Mouse (Mus musculus): ENCODE results near the gene Pcnx2.

The Pcnx2 gene

GRCm38 (mm10) chr8:125792816-125793455, 105.2 kb downstream of the Pcnx2 start:
- ChIA-PET POLR2A (interaction anchor here in 1 of 4 experiments (1.0 kb wide), 1 partner anchor 20 kb away, joined by 4 read pairs; no protein-coding TSS in a partner anchor), CTCF (interaction anchor here in 1 of 4 experiments (0.6 kb wide), 1 partner anchor 335 kb away, joined by 3 read pairs; no protein-coding TSS in a partner anchor)

DNA sequence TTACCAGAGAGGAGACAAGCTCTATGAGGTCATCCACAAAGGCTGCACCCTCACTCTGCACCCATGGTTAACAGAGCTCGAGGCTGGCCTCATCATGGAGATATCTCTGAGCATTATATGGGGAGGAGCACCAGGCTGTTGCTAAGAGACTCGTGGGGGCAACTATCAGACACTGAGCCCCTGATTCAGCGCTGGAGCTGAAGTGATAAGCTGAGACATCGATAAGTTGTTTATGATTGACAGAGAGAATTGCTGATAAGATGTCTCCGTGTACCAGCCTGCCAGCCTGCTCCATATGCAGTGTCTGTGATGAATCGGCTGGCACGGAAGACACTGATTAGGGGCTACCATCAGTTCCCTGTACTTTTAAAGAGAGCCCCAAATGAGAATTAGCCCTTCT, 111.2 kb downstream of the Pcnx2 start:
- CTCF ChIA-PET: no interaction called here
- POLR2A ChIA-PET: interaction anchor here in 1 of 4 experiments (1.3 kb wide), 1 partner anchor 11 kb away, joined by 3 read pairs; no protein-coding TSS in a partner anchor

- POLR2A ChIA-PET: no interaction called here
- CTCF ChIA-PET: interaction anchor here in 1 of 4 experiments (0.9 kb wide), 1 partner anchor 598 kb away, joined by 3 read pairs; no protein-coding TSS in a partner anchor
These were observed 116.0 kb downstream of the Pcnx2 start for GRCm38 (mm10) chr8:125782161-125782560.

DNA sequence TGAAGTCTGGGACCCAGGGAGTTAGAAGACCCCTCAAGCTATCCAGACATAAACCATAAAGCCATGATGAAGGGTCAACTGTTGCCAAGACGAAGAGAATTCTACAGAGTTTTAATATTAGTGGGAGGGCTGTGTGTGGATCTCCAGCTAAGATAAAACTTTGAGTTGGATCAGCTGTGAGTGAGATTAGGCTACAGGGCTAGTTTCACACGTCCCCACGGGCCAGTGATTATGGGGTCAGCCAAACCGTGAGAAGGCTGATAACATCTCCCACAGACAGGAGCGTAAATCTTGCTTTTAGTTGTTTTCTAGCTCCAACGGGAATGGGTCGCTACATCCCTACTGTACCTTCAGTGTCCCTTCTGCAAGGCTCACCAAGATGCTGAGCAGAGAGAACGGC, 118.5 kb downstream of the Pcnx2 start:
- ChIA-PET POLR2A (no interaction called here), CTCF (no interaction called here)

DNA sequence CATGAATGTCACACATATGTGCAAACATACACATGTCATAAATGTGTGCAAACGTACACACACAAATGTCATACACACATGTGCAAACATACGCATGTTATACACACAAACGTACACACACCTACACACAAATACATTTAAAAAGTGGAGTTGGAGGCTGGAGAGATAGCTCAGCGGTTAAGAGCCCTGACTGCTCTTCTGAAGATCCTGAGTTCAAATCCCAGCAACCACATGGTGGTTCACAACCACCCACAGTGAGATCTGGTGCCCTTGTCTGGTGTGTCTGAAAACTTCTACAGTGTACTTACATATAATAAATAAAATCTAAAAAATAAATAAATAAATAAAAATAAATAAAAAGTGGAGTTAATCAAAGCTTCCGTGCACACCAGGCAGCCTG, 119.2 kb downstream of the Pcnx2 start:
- ChIA-PET CTCF (no interaction called here), POLR2A (no interaction called here)

- CTCF ChIA-PET: interaction anchor here in 3 of 4 experiments (0.7 to 0.9 kb wide), 3 partner anchors 19 to 566 kb away, joined by 3 read pairs; no protein-coding TSS in a partner anchor
- POLR2A ChIA-PET: interaction anchor here in 2 of 4 experiments (0.6 to 1.3 kb wide), 3 partner anchors 31 to 207 kb away, joined by 3 to 5 read pairs (median 4); no protein-coding TSS in a partner anchor
These were observed 120.5 kb downstream of the Pcnx2 start for GRCm38 (mm10) chr8:125777478-125778164.

- POLR2A ChIA-PET: interaction anchor here in 2 of 4 experiments (0.6 to 1.3 kb wide), 2 partner anchors 59 to 68 kb away, joined by 3 to 4 read pairs; no protein-coding TSS in a partner anchor
- CTCF ChIA-PET: interaction anchor here in 1 of 4 experiments (0.9 kb wide), 1 partner anchor 18 kb away, joined by 3 read pairs; no protein-coding TSS in a partner anchor
These were observed 121.3 kb downstream of the Pcnx2 start for GRCm38 (mm10) chr8:125776800-125777199.

GRCm38 (mm10) chr8:125776314-125776713, 121.8 kb downstream of the Pcnx2 start:
- CTCF ChIA-PET: no interaction called here
- POLR2A ChIA-PET: interaction anchor here in 2 of 4 experiments (0.6 to 1.3 kb wide), 2 partner anchors 59 to 68 kb away, joined by 3 to 4 read pairs; no protein-coding TSS in a partner anchor

- ChIA-PET POLR2A (interaction anchor here in 1 of 4 experiments (0.6 kb wide), 1 partner anchor 13 kb away, joined by 3 read pairs; no protein-coding TSS in a partner anchor), CTCF (interaction anchor here in 3 of 4 experiments (0.6 to 1.0 kb wide), 4 partner anchors 16 to 360 kb away, joined by 3 to 4 read pairs (median 4); no protein-coding TSS in a partner anchor)
These were observed 123.1 kb downstream of the Pcnx2 start for GRCm38 (mm10) chr8:125775031-125775430.

- POLR2A ChIA-PET: interaction anchor here in 2 of 4 experiments (0.7 to 1.2 kb wide), 4 partner anchors 20 to 73 kb away, joined by 3 to 4 read pairs (median 4); no protein-coding TSS in a partner anchor
- CTCF ChIA-PET: interaction anchor here in 3 of 4 experiments (0.5 to 1.1 kb wide), 4 partner anchors 12 to 239 kb away, joined by 3 to 4 read pairs (median 3); partner anchors contain the start of gene Sipa1l2 (in 1 of the 3)
These were observed 124.8 kb downstream of the Pcnx2 start for GRCm38 (mm10) chr8:125773281-125773803.

DNA sequence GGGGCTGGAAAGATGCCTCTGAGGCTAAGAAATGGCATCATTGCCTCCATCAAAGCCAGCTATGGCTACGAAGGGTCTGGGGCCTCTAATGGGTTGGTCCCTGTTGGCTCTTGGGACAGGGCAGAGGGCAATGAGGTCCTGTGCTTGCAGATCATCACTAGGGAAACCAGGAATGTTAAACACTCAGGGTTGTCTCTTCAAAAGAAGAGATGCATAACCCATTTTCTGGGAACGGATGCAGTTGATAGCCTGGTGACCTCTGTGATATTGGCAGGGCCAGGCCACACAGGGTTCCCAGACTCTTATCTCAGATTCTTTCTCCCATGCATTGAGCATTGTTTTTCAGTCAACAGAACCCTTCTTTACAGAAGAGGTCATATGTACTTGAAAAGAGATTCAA, 125.8 kb downstream of the Pcnx2 start:
- ChIA-PET CTCF (no interaction called here), POLR2A (no interaction called here)

- ChIA-PET CTCF (no interaction called here), POLR2A (no interaction called here)
These were observed 130.0 kb downstream of the Pcnx2 start for GRCm38 (mm10) chr8:125768079-125768478.

DNA sequence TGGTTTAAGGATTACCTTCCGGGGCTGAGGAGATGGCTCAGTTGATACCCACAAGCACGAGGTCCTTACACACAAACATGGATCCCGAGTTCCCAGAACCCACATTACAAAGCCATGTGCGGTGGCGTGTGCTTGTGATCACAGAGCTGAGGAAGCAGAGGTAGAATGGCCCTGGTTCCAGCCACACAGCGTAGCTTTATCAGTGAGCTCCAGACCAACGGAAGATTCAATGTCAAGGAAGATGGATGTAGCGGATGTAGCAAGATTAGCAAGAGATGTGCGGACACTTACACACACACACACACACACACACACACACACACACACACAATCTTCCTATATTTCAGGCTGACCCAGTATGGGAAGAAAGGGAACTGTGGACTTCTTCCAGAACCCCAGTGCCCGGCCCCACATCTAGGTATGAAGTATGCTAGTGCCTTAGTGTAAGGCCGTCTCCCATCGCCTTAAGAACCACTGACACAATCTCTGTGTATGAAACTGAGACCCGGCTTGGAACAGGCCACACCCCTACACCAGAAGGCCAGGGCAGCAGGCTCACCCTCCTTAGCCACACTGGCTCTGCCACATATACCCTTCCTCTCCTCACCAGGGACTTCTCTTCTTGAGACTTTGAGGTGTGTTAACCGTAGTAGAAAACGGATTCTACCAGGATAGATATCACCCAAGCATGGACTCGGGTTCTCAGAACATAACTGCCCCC, 134.9 kb downstream of the Pcnx2 start:
- ChIA-PET CTCF (interaction anchor here in 1 of 4 experiments (0.7 kb wide), 1 partner anchor 421 kb away, joined by 4 read pairs; no protein-coding TSS in a partner anchor), POLR2A (interaction anchor here in 1 of 4 experiments (0.7 kb wide), 1 partner anchor 320 kb away, joined by 4 read pairs; no protein-coding TSS in a partner anchor)

DNA sequence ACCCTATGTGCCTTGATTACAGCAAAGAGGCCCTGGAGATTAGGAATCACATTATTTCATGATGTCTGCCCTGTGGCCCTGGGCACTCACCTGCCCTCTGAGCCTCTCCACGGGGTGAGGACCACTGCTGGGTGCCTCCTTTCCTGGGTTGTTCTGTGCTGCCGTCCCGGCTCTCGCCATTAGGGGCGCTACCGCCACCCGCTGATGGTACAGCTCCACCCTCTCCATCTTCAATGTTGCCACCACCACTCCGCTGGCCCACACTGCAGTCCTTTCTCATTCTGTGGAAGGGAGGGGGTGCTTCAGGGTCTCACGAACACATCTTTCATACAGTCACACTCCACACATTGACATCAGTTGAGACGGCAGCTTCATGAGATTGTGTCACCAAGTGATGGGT, 139.1 kb downstream of the Pcnx2 start:
- POLR2A ChIA-PET: interaction anchor here in 2 of 4 experiments (0.6 kb wide), 3 partner anchors 23 to 589 kb away, joined by 3 to 4 read pairs (median 4); no protein-coding TSS in a partner anchor

DNA sequence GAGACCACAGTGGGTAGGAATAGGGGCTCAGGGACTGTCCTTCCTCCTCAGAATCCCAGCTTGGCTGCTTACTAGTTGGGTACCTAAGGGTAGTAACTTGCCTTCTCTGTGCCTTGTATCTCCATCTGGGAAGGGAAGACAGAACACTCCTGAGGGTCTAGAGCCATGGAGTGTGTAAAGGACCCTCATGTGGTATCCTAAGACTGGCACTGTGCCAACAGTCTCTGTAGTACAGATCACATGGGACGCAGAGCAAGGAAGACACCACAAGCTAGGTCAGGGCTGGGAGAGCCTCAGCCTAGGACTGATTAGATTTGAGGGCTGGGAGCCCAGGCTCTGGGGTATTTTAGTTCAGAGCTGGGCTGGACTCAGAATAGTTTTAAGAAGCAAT, 141.0 kb downstream of the Pcnx2 start:
- ChIA-PET POLR2A (interaction anchor here in 1 of 4 experiments (0.5 kb wide), 1 partner anchor 151 kb away, joined by 6 read pairs; no protein-coding TSS in a partner anchor), CTCF (no interaction called here)

More for the DNA sequence above, 139.1 kb downstream of the Pcnx2 start:
- CTCF ChIA-PET: interaction anchor here in 3 of 4 experiments (0.5 to 1.8 kb wide), 19 partner anchors 9 to 1142 kb away, joined by 3 to 6 read pairs (median 3); partner anchors contain the start of gene Disc1 (in 1 of the 3)

DNA sequence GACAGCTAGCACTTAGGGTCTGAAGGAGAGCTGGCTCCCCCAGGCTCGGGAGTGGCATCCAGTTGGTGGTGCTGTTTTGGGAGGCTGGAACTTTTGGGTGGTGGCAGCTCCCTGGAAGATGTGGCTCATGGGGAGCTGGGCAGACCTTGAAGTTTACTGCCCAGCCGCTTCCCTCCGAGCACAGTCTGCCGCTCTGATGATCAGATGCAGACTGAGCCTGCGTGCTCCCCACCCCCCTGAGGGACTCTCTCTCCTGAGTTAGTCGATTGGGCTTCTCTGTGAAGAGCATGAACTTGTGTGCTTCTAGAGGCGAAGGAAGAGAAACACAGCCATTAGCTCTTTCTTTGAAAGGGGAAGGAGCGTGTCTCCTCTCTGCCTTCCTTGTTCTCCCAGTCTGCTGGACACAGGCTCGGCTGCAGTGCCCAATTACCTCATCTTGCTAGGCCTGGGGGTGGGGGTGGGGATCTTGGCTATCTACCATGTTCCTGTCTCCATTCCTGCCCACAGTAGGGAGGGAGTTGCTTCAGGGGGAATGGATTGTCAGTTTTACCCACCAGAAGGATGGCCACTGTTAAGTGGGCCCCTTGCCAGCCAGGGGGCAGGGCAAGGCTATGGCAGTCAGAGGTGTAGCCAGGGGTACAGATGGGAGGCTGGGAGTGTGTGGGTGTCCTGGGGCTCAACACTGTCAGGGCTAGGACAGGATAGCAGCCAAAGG, 141.6 kb downstream of the Pcnx2 start:
- POLR2A ChIA-PET: interaction anchor here in 1 of 4 experiments (0.5 kb wide), 1 partner anchor 150 kb away, joined by 6 read pairs; no protein-coding TSS in a partner anchor

DNA sequence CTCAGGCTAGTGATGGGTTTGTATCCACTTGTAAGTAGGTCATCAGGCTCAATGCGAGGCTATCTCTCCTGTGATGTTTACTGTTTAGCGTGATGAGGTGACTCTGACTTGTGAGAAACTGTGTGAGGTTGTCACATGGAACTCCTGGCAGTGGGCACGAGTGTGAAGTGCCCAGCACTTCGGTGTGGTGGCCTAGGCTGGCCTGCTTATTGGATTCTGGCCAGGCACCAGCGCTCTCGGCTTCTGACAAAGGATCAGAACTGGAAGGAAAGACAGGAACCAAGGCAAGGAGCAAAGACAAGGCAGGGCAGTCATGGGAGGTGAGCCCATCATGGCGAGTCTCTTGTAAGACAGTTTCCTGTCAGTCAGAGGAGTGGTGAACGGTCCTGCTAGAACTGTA, 142.2 kb downstream of the Pcnx2 start:
- ChIA-PET CTCF (no interaction called here), POLR2A (no interaction called here)

More for the DNA sequence above, 141.6 kb downstream of the Pcnx2 start:
- CTCF ChIA-PET: no interaction called here

DNA sequence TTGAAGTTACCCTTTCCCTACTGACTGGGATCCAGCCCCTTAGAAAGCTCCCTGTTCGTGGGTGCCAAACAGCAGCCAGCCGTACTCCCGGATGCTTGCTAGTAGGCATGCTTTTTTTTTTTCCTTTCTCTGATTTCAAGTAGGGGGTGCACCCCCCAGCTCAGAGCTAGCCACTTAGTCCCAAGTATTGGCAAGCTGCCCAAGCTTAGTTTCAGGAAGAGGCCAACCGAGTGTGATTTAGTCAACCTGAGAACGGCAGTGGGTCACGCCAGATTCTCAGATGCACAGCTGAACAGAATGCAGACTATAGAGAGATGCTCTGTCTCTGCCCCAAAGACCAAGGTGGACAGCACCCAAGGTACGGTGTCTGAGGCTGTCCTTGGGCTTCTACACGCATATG, 147.3 kb downstream of the Pcnx2 start:
- CTCF ChIA-PET: interaction anchor here (0.7 to 1.1 kb wide), 6 partner anchors 8 to 585 kb away, joined by 3 read pairs; no protein-coding TSS in a partner anchor

More for the DNA sequence above, 147.3 kb downstream of the Pcnx2 start:
- POLR2A ChIA-PET: interaction anchor here in 3 of 4 experiments (0.7 to 1.8 kb wide), 6 partner anchors 9 to 640 kb away, joined by 3 to 5 read pairs (median 4); no protein-coding TSS in a partner anchor
